Mouse (Mus musculus) embryonic facial prominence, embryonic 11.5 days (tissue): Measurements from ENCODE around the gene Myh9. TPM values are rescaled to one million over a fixed set of nuclear protein-coding genes. Genes with fewer than 3 reads are reported as not detected.
"Not testable (repeated sequence)": the region's sequence is repeated elsewhere in the genome, so short reads cannot be mapped to it uniquely, and the experiment has no call there.

ENCODE experiments used
- ATAC-seq: fragments of 200-750 bp; cut with Nextera tagmentation; replicated peaks from 2 replicates; pipeline ENCODE4 v1.8.0; 2017; ENCODE audit warnings: low read depth; ENCODE audit not compliant: insufficient number of reproducible peaks, low FRiP score, low TSS enrichment
- DNase-seq: peaks from one replicate; pipeline ENCODE4 v3.0.0-alpha.2; 2015; ENCODE audit warnings: low spot score
- H3K27ac ChIP-seq: fragments of 300-500 bp; sonication (generic); replicated peaks from 2 replicates; pipeline ENCODE4 v1.5.1; 2014; ENCODE audit warnings: mild to moderate bottlenecking, low read depth, low read length, control low read depth
- H3K27me3 ChIP-seq: fragments of 300-500 bp; sonication (generic); 2 replicates; pipeline ENCODE4 v1.6.1; 2014; ENCODE audit warnings: mild to moderate bottlenecking, low read length, moderate library complexity, mixed read lengths; ENCODE audit not compliant: control insufficient read depth, insufficient read depth
- H3K36me3 ChIP-seq: fragments of 300-500 bp; sonication (generic); replicated peaks from 2 replicates; pipeline ENCODE4 v1.6.1; 2014; ENCODE audit warnings: low read depth, mild to moderate bottlenecking, low read length, moderate library complexity, mixed read lengths; ENCODE audit not compliant: control insufficient read depth, insufficient read depth
- H3K4me1 ChIP-seq: fragments of 300-500 bp; sonication (generic); 2 replicates; pipeline ENCODE4 v1.6.1; 2014; ENCODE audit warnings: low read length, mixed read lengths; ENCODE audit not compliant: control insufficient read depth, insufficient read depth
- H3K4me2 ChIP-seq: fragments of 300-500 bp; sonication (generic); 2 replicates; pipeline ENCODE4 v1.6.1; 2014; ENCODE audit warnings: low read depth, mild to moderate bottlenecking, control low read depth, low read length, moderate library complexity
- H3K4me3 ChIP-seq: fragments of 300-500 bp; sonication (generic); 2 replicates; pipeline ENCODE4 v1.5.1; 2014; ENCODE audit warnings: low read depth, low read length, control low read depth
- H3K9ac ChIP-seq: fragments of 300-500 bp; sonication (generic); replicated peaks from 2 replicates; pipeline ENCODE4 v1.6.1; 2014; ENCODE audit warnings: mild to moderate bottlenecking, control low read depth, low read length
- H3K9me3 ChIP-seq: fragments of 300-500 bp; sonication (generic); replicated peaks from 2 replicates; pipeline ENCODE4 v1.6.1; 2016; ENCODE audit warnings: mild to moderate bottlenecking, low read length, inconsistent platforms, mixed read lengths; ENCODE audit not compliant: control insufficient read depth
- WGBS: fragments of 180-500 bp; shearing (Covaris S2); extraction: QIAGEN DNeasy Blood & Tissue Kit; methylation state at CpG from one replicate; pipeline ENCODE4 v1.1.7; 2014; 5-methylcytosine and 5-hydroxymethylcytosine counted together
- polyA plus RNA-seq: library from polyadenylated mRNA; unstranded; fragments of >200 nt; fragmentation: Nextera tagmentation; extraction: Ambion mirVana; gene quantifications from 2 replicates; pipeline ENCODE4 v1.2.1, GENCODE M21; 2014

The Myh9 gene
- polyA plus RNA-seq, 1 experiment from 2014 or later, result 23.4 TPM

GRCm38 (mm10) chr15:77725393-77726020, 116.5 kb downstream of the Myh9 start:
- WGBS, result 77% methylated on average over 6 of the region's 6 CpGs
- not testable (repeated sequence) for H3K36me3 ChIP-seq, H3K4me2 ChIP-seq, H3K9ac ChIP-seq, H3K27me3 ChIP-seq, H3K4me1 ChIP-seq, H3K4me3 ChIP-seq, DNase-seq, ATAC-seq, H3K27ac ChIP-seq, H3K9me3 ChIP-seq

GRCm38 (mm10) chr15:77724208-77724911, 117.6 kb downstream of the Myh9 start:
- 31% methylated on average over 2 of the region's 10 CpGs for WGBS
- not testable (repeated sequence) for H3K27me3 ChIP-seq, DNase-seq, H3K4me1 ChIP-seq, H3K4me2 ChIP-seq, H3K36me3 ChIP-seq, H3K4me3 ChIP-seq, H3K27ac ChIP-seq, H3K9me3 ChIP-seq, ATAC-seq, H3K9ac ChIP-seq

- WGBS, result no CpG with 5 or more reads among the region's 3 CpGs
- not testable (repeated sequence) for H3K4me2 ChIP-seq, H3K36me3 ChIP-seq, H3K9me3 ChIP-seq, H3K27ac ChIP-seq, DNase-seq, H3K4me1 ChIP-seq, ATAC-seq, H3K27me3 ChIP-seq, H3K4me3 ChIP-seq, H3K9ac ChIP-seq
Observed at GRCm38 (mm10) chr15:77721509-77721908, 120.5 kb downstream of the Myh9 start.

GRCm38 (mm10) chr15:77718240-77718639, 123.7 kb downstream of the Myh9 start:
- 78% methylated on average over 2 of the region's 6 CpGs for WGBS

More at GRCm38 (mm10) chr15:77718240-77718639, 123.7 kb downstream of the Myh9 start:
- not testable (repeated sequence) for H3K27me3 ChIP-seq, H3K36me3 ChIP-seq, H3K4me3 ChIP-seq, DNase-seq, H3K27ac ChIP-seq, H3K4me2 ChIP-seq, H3K9ac ChIP-seq, H3K9me3 ChIP-seq, H3K4me1 ChIP-seq, ATAC-seq

Other genes with a start within 250 kb of the Myh9 start
- not detected in 2 replicates for gene Apol10b, start 246.1 kb downstream of the Myh9 start, polyA plus RNA-seq
- not detected in 2 replicates for gene Gm36245, start 242.9 kb downstream of the Myh9 start, polyA plus RNA-seq
- gene Apol11b, start 198.9 kb downstream of the Myh9 start, polyA plus RNA-seq, result not detected in 2 replicates
- gene Apol7e, start 143.3 kb downstream of the Myh9 start, polyA plus RNA-seq, result not detected in 2 replicates
- not detected in 2 replicates for gene Apol9b, start 113.1 kb downstream of the Myh9 start, polyA plus RNA-seq
- gene Apol8, start 85.2 kb downstream of the Myh9 start, polyA plus RNA-seq, result 0.29 TPM in 1 of 2 replicates, not detected in the other
- 239 and 248 TPM in 2 replicates for gene Txn2, start 86.8 kb upstream of the Myh9 start, polyA plus RNA-seq
- 4.9 and 8.4 TPM in 2 replicates for gene Foxred2, start 114.5 kb upstream of the Myh9 start, polyA plus RNA-seq
- 246 and 247 TPM in 2 replicates for gene Eif3d, start 128.6 kb upstream of the Myh9 start, polyA plus RNA-seq